Mouse (Mus musculus) right cerebral cortex, postnatal 14 days (tissue): Measurements from ENCODE around the gene Acat2.
A peak's percentile ranks its signal among the peaks of the same experiment; 100 is the strongest.
"Not testable (repeated sequence)": the region's sequence is repeated elsewhere in the genome, so short reads cannot be mapped to it uniquely, and the experiment has no call there.

ENCODE experiments used
- DNase-seq: peaks from one replicate; pipeline ENCODE4 v3.0.0; 2022

The Acat2 gene

GRCm38 (mm10) chr17:12960331-12960873, at the start of gene Acat2:
Gene Acat2 (minus strand): TSS chr17:12960747.
- peak; percentile 92 for DNase-seq

- no peak for DNase-seq
These were observed 49.3 kb upstream of the Acat2 start for GRCm38 (mm10) chr17:13009887-13010286.

DNA sequence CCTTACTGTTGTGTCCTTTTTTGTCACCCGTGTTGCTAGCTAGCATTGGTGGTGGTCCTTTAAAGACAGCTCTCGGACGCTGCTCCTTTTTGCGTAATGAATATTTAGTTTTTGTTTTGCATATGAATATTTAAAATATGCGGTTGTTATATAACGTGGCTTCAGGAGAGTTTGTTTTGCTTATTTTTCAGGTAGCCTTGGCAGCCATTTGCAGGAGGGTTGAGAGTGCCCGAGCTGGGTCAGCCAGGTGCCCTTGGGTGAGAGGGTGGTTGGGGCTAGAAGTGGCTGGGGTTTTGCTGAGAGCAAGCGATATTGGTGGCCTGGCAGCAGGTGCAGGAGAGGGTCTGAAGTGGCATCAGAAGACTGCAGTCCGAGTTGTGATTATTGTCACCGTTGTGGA, 48.0 kb upstream of the Acat2 start:
- no peak for DNase-seq

GRCm38 (mm10) chr17:13007730-13008425, 47.3 kb upstream of the Acat2 start:
- DNase-seq: peak; percentile 98

GRCm38 (mm10) chr17:13006984-13007383, 46.4 kb upstream of the Acat2 start:
- DNase-seq: no peak

GRCm38 (mm10) chr17:13006546-13006945, 46.0 kb upstream of the Acat2 start, which contains the start of gene Sod2:
Gene Sod2 (plus strand): TSS chr17:13006846.
- not testable (repeated sequence) for DNase-seq

DNA sequence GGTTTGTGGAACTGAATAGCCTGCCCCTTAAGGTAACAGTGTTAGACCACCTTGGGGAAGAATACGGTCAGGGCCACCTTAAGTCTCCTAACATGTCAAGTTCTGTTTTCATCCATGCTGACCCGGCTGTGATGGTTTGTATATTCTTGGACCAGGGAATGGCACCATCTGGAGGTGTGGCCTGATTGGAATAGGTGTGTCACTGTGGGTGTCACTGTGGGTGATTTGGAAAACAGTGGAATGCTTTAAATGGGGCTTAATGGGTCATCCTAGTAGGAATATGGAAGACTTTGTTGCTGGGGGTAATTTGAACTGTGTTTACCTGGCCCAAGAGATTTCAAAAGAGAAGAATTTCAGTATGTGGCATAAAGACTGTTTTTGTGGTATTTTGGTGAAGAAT, 43.9 kb upstream of the Acat2 start:
- DNase-seq: not testable (repeated sequence)

DNA sequence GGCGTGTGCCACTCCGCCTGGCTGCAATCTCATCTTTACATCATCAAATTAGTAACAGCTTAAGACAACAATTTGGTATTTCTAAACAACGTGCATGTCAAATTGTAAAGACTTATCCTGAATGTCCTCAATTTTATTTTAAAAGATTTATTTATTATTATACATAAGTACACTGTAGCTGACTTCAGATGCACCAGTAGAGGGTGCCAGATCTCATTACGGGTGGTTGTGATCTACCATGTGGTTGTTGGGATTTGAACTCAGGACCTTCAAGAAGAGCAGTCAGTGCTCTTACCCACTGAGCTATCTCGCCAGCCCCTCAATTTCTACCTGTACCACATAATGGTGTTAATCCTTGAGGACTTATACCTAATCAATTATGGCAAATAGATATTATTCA, 41.7 kb upstream of the Acat2 start:
- DNase-seq: not testable (repeated sequence)

- no peak for DNase-seq
These were observed 38.5 kb upstream of the Acat2 start for GRCm38 (mm10) chr17:12999069-12999468.

- no peak for DNase-seq
These were observed 37.3 kb upstream of the Acat2 start for GRCm38 (mm10) chr17:12997890-12998289.

DNA sequence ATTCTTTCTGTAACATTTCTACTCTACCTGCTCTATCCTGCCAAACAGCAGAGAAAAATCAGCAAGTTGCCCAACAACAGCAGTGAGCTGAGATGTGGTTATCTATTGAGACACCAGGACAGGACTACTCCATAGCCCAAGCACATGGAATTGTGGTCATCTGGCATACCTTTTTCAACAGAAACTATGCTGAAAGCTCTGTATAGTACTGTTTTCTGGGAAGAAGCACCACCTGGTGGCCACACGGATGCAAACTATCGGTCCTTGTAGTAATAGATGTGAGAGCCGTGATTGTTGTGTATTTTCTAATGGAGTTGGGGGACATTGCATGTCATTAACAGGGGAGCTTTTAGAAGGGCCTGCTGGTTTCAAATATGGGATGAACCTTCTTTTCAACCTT, 35.8 kb upstream of the Acat2 start:
- DNase-seq: peak; percentile 55

DNA sequence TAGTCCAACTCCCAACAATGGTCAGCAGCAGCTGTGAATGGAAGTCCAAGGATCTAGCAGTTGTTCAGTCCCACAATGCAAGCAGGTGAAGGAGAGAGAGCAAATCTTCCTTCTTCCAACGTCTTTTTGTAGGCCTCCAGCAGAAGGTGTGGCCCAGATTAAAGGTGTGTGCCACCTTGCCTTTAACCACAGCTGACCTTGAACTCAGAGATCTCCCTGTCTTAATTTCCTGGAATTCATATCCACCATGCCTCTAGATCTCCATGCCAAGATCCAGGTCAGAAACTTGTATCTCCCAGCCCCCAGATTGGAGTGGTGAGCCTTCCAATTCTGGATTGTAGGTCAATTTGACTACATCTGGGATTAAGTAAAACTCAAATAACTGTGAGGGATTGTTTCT, 33.5 kb upstream of the Acat2 start, which contains the start of gene Wtap:
Gene Wtap (minus strand): TSS at position 101 of the 400 bp plus-strand sequence.
- no peak for DNase-seq

DNA sequence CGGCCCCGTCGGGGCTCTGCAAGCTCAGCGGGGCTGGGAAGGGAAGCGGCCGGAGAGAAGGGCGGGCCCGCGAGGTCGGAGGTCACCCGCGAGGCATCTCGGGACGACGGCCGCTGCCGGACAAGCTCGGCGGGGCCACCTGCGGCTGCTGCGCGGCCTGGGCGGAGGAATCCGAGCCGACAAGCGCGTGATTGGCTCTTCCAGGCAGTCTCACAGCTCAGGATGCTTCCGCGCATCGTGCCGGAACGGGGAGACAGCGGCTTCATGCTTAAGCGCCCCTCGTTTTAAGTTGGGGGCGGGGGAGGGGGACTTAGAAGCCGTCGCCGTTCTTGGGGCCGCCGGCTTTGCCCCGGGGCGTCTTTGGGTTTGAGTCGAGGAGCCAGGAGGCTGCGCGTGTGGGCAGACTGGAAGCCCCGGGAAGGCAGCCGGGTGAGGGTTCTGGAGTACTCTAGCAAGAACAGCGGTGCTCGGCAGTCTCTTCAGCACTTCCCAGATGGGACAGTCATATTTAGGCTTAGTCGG, 32.0 kb upstream of the Acat2 start:
- DNase-seq: peak; percentile 96

DNA sequence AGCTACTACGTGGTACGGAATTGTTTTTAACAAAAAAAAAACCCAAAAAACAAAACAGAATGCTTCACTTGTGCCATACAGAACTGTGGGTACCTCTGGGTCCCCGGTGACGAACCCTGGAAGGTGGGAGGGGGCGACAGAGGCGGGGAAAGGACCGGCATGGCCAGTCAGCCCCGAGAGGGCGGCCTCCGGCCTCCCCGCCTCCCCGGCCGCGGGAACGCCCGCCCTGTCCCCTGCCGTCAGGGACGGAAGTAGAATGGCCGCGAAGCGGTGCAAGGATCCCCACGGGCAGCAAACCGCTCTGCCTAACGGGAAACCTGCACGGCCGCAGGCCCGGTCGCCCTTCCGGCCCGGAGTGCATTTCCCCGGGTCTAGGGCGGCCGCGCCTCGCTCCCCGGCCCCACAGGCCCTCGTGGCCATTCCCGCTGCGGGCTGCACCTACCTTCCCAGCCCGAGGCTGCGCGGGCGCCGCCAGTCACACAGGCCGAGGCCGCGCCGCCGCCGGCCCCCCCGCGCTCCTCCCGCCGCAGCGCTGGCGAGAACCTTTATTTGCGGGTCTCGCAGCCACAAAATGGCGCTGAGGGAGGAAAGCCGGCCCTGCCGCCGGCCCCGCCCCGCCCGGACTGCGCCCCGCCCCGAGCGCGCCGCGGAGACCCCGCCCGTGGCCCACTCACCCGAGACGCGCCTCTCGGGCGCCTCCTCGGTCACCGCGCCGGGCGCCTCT, 31.2 kb upstream of the Acat2 start:
- DNase-seq: peak; percentile 83

- DNase-seq: peak; percentile 23
These were observed 30.7 kb upstream of the Acat2 start for GRCm38 (mm10) chr17:12991194-12991634.

- DNase-seq: no peak
These were observed 30.1 kb upstream of the Acat2 start for GRCm38 (mm10) chr17:12990567-12991145.

- DNase-seq: not testable (repeated sequence)
These were observed 27.5 kb upstream of the Acat2 start for GRCm38 (mm10) chr17:12988096-12988495.

DNA sequence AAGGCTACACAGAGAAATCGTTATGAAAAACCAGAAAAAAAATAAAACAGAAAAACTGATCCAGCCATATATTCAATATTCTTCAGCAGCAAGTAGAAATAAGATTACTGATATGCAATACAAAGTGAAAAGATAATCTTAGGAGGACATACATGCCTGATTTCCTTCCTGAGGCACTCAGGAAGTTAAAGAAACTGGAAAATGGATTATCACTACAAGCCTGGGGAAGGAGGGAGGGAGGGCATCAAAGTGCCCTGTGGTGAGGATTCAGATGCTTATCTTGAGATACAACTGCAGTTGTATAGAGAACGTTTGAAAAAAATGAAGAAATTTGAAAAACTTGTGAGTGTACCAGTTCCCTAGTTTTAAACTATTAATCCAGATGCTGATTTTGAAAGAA, 23.4 kb upstream of the Acat2 start:
- no peak for DNase-seq

GRCm38 (mm10) chr17:12978546-12978945, 18.0 kb upstream of the Acat2 start:
- DNase-seq: no peak

DNA sequence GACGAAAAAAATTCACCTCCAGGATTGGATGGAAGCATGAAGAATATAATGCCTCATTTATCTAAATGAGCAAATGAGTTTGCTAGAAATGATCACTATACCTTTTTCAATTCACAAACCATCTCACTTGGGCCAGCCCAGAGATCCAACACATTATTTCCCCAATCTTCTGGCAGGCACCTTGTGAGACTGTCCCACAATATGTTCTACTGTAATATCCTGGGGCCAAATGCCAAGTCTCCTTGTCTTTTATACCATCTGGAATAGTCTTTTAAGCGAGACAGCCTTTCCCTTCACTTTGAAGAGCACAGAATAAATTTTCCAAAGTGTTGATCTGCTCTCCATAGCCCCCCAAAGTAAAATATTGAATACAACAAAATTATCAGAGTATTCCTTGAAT, 13.3 kb upstream of the Acat2 start:
- no peak for DNase-seq

DNA sequence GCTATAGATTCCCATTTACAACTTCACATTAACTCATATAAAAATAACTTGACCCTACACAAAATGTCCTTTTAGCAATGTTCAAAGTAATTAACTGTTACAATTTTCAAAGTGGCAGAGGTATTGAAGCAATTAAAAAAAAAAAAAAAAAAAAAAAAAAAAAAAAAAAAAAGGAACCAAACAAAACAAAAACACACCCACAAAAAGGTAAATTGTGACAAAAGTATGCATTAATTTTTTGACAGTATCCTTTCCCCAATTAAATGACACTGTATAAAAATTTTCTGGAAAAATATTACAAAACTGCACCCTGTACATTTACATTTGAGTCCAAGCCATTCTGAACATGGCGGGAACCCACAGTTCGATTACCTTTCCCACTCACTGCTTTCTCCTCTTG, 6.6 kb upstream of the Acat2 start:
- DNase-seq: no peak

DNA sequence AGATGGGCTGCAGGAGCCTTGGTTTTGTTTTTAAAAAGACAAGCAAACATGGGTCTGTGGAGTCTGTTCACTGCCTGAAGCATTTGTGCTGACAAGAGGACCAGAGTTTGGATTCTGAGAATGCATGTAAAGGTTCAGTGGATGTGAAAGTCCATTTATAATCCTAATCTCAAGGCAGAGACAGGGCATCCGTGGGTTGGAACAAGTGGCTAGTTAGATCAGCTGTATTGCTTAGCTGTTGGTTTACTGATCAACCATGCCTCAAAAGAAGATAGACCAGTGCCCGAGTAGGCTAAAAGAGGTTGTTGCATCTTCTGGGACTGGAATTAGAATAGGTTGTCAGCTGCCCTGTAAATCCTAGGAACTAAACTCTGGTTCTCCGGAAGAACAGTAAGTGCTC, 2.9 kb upstream of the Acat2 start:
- DNase-seq: no peak

DNA sequence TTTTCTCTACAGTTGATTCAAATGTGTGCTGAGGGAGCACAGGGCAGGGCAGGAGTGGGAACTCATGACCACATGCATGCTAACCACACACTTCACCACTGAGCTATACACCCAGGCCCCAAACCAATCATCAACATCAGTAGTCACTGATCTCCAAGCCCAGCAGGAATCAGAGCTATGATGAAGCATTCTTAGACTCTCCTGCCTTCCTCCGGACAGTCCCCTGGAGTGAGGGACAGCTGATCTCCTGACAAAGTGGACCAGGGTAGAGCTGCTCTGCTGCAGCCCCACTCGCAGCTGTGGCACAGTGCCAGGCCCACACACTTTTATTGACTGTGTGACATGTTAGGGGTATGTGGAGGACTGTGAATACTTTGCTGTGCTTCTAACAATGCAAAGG, 1.2 kb downstream of the Acat2 start:
- DNase-seq: not testable (repeated sequence)
